Mouse (Mus musculus): ENCODE results near the gene Mast4.
A peak's percentile ranks its signal among the peaks of the same experiment; 100 is the strongest.

Gene Mast4

DNA sequence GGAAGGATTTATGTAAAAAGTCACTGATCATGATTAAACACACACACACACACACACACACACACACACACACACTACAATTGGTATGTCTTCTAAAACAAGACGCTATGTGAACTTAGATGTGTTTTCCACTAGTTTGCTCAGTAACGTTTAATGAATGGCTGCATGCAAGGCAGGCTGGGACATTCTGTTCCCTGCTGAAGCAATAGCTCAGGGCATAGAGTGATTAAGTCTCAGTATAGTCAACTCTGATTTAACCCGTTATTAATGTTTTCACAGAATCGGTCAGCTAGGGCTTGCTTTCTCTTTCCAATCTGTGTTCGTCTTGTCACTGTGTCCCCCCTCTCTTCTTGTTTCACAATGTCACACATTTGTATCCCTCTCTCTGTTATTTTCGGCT is 558.8 kb downstream of the Mast4 start:
- DNase-seq, result no peak

DNA sequence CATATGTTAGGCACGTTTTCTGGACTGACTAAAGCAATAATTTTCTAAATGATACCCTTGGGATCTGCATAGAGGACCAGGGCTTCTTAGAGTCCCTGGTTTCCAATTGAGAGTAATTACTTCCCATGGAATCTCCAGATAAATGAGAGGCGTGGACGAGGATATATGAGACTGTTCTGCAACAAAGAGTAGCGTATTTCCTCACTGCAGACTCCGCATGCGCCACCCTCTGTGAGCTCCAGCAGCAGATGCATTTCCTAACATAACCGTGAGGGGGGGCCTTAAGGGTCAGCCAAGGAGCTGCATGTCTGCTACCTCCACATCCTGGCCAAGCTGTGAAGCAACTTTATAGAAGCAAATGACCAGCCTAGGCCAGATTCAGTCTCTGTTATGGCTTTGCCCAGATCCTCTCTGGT is 559.5 kb downstream of the Mast4 start:
- DNase-seq, result no peak

DNA sequence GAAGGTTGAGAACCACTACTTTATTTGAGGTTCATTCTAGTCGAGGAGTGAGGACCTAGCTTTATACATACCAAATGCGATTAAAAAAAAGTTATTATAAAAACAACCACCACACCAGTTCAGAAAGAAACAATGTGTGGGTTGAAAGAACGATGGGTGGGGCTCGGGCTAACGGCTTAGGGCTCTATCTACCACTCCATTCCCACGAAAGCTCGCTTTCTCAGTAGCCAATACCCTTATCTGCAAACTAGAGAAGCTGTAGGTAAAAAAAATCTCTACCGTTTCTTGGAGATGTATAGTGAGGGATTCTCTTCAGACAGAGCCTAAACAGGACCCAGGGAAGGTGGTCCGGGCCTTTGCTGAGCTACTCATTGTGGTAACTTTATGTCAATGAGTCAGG is 561.1 kb downstream of the Mast4 start:
- no peak for DNase-seq

DNA sequence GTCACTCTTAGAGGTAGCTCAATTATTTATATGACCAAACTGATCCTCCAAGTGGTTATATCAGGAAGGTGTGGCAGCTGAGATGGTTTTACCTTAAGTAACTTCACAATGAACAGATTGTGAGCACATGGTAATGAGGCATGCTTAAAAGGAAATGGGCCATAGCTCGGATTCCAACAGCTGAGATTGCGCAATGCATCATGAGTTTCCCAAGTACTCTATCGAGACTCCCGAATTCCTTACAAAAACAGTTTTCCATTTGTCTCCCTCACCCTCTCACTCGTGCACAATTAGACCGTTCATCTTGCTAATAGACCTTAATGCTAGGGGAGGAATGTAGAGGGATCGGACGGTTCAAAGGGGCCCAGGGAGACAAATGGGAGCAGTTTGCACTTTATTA is 564.1 kb downstream of the Mast4 start:
- no peak for DNase-seq

DNA sequence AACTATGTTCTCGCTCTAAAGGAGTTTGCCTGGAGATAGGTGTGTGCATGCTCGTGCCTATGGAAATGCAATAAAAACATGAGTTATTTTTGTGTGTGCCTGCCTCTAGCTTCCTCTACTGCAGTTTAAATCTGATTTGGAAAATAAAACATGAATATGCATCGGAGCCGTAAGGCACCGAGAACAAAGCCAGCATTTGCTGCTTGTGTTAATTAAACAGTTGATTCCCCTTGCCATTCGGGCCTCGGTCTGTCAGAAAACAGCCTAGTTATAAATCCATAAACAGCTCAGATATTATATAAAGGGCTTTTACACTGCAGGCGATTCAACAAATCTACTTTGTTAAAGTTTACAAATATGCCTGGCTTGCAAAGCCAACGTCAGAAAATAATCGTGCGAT is 565.8 kb downstream of the Mast4 start:
- no peak for DNase-seq

DNA sequence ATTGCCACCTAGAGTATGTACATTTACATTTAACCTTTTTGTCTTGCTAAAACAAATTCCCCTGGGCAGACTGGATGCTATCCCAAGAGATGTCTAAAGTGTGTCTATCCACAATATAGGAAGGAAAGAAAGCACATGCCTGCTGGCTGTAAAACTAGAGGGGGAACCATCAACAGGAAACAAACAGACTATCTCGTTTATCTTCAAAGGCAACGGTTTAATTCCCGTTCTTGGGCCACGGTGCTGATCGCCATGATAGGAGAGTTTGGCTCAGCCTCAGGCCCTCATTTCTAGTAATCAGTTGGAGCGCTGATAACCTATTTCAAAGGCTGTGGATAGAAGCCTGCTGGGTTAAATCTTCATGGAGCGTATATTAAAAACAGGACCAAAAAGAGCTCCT is 567.2 kb downstream of the Mast4 start:
- no peak for DNase-seq

DNA sequence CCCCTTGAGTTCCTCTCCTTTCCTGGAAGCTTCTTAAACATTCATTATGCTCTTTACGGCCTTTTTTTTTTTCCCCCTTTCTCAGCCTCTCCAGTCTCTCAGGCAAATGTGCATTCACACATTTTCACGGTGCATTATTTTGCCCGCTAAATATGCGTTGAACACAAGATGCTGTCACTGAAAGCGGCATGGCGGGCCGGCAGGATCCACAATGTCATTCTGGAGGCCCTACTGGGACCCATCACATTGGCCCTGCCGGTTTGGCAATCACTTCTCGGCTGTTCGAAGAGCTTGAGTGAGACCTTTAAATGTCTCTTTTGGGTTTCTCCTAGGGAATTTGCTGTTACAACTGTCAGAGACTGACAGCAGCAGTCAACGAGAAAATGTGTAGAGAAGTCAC is 569.1 kb downstream of the Mast4 start:
- no peak for DNase-seq

DNA sequence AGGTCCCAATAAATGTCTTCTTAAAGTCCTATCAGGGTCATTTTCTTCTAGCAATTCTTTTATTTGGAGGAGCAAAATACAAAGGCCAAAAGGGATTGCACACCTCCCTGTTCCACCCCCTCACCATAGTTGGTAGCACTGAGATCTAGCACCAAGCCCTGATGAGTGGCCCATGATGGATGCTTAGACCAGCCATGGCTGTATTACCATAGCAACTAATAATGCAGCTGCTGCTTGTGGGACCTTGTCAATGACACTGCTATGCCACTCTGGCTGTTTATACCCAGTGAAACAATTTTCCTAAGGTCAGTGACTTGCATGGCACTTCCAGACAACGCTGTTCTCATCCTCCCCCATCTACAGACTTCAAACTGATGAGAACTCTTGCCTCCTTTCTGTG is 570.1 kb downstream of the Mast4 start:
- DNase-seq, result no peak

DNA sequence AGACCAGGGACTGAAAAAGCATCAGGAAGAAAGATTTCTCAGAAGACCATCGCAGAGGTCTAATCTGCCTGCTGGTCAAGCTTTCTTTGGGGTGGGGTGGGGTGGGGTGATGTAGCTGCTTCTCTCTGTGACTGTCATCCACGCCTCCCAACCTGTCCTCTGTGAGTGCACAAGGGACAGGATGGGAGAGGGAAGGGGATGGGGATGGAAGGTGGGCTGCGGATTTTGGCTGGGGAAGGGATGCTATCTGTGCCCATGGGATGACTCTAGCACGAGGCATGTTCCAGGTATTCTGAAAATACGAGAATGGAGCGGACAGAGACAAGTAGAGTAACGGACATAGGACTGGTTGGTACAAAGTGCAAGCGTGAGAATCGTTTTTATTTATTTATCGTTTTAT is 572.1 kb downstream of the Mast4 start:
- no peak for DNase-seq

DNA sequence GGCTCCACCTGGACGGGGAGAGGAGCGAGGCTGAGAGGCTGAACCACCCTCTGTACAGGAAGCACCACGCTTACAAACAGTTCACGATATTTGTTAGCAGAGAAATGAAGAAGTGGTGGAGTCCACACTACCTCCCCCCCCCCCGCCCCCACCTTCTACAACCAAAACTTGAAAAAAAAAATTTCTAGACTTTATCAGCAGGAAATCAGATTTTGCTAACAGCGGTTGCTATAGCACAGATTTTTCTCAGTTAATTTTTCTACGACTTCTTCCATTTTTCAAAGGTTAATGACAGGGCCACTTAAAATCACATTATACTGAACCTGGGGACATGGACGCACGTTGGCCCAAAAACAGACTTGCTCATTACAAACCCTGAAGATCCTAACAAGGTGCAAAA is 572.9 kb downstream of the Mast4 start:
- DNase-seq, result no peak

DNA sequence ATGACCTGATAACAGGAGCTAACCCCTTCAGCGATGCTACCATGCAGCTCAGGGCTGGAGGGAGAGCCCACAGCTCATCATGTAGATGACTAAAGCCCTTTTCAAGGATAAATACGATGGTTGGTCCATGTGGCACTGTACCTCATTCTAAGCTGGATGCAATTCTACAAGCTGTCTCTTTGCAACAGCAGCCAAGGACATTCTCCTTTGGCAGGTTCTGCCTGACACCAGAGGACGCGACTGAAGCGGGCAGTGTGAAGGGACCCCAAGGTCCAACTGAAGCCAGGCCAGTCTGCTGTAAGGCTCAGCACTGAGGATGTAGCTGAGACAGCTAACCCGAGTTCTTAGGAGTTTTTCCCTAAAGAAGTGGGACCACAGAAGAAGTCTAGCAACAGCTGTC is 576.3 kb downstream of the Mast4 start:
- no peak for DNase-seq

DNA sequence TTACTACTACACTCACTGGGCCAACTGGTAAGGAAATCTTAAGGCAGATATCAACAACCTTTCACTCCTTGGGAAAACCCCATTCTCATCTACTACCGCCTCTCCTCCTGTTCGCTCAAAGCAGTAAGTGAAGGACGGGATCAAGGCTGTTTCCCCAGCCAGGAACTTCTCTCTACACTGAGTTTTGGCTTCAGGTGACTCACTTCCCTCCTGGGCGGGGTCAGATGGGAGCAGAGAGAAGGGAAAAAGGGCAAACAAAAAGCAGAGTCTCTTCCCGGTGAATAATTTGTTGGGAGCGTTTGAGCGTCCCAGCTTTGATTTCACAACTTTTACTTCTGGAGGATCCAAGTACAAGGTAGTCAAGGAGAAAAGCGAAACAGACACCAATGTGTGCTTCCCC is 578.2 kb downstream of the Mast4 start:
- DNase-seq, result no peak

DNA sequence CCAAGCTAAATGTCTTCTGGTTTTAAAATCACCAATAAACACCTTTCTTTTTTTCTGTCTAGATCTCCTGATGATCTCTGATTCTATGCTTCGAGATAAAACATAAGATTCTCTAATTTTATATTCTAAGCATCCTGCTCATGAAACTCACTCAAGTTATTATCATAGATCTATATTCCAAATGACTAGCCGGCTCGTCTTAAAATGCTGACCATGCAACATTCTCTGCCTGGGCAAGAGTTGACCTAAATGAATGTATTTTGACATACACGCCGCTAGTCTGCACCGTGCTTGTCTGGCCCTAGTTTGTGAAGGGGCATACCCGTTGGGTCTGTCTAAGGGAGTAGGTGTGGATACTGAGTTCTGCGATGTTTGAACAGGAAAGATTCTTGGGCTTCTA is 579.2 kb downstream of the Mast4 start:
- DNase-seq, result no peak

DNA sequence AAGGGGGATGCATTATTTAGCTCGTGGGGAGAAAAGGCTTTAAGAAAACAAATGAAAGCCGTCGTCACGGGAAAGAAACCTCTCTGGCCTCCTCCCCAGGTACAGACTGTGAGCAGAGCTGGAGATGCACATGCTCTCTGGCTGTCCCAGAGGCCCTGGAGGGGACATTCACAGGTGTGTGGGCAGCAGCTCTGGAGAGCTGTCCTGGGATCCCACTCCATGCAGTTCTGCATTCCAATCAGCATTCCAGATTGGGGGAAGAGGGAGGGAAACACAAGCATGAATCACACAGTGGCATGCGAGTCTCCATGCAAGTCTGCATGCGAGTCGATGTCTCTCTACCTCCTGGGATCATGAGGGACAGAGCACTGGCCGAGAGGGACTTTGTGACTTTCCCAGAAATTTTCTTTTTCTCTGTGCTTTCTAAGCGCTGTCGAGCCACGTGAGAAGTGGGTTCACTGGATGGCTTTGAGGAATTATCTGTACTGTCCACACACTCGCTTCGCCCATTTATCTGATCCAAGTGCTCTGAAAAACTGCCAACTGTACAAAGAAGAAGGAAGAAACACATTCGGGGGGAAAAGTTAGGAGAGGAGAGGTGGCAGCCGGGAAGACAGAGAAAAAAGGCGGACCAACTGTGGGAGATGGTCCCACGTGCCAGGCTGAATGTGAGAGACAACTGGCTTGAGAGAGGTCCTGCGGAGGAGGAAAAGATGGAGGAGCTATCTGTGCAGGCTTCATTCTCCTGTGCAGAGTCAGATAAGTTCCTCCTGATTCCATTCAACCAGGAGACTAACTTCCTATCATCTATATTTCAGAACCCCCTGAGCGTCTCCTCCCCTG is 580.4 kb downstream of the Mast4 start:
- DNase-seq, result no peak

DNA sequence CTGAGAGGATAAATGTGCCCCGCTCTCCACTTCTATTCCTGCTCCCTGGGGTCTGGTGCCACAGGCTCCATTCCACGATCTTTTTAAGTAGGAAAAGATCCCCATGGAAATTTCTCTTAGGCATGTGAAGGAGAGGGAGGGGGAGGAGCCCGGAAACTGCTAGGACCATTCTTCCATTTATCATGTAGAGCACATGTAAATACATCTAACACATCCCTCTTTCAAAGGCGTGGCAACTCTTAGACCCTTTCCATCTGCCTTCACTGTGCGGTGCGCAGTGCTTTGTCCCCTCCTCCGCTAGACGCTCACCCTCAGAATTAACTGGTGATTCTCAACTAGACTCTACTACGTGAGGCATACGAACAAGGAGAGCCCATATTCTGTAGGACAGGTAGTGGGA is 584.4 kb downstream of the Mast4 start:
- DNase-seq, result no peak

DNA sequence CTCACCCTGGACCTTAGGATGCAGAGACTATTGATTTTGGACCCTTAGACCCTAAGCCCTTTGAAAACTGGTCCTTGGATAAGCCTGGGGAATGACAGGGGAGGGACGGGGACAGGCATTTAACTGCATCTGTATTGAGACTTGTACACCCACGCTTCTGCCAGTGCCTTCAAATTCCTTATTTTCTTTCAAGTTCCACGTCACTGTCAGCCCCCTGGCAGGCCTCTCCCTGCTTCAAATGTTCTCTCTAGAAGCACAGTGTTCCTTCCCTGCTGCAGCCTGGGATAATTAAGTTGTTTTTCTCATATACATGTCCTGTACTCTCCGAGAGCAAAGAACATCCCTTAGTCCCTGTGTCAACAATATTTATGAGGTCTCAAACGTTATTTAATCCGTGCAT is 585.1 kb downstream of the Mast4 start:
- DNase-seq, result no peak

DNA sequence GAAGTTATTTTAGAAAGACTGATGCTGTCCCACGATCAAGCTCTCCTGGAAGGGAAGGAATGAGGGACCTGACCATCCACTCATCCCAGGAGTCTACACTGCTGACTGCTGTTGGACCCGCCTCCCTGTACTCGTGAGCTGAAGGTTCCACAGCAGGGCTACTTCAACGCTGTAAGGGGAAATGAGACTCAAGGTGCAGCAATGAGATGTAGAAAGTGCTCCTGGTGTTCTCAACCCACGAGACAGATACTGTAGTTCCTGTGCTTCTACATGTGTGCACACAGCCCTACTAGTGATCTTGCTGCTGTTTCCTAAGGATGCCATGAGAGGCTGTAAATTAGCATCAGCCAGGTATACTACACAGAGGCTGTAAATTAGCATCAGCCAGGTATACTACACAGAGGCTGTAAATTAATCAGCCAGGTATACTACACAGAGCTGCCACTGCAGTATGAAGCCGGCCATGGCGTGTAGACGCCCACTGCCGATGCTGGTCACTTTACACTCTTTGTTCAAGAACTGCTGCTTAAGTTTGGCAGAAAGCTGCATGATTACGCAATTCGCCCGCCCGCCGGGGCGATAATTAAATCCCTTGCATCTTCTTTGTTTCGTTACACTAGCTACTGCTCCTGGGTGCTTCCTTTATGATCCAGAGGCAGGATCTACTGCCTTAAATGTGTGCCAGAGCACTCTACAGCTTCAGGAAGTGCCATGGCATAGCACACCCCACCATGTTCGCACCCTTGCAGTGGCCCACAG is 587.3 kb downstream of the Mast4 start:
- no peak for DNase-seq

DNA sequence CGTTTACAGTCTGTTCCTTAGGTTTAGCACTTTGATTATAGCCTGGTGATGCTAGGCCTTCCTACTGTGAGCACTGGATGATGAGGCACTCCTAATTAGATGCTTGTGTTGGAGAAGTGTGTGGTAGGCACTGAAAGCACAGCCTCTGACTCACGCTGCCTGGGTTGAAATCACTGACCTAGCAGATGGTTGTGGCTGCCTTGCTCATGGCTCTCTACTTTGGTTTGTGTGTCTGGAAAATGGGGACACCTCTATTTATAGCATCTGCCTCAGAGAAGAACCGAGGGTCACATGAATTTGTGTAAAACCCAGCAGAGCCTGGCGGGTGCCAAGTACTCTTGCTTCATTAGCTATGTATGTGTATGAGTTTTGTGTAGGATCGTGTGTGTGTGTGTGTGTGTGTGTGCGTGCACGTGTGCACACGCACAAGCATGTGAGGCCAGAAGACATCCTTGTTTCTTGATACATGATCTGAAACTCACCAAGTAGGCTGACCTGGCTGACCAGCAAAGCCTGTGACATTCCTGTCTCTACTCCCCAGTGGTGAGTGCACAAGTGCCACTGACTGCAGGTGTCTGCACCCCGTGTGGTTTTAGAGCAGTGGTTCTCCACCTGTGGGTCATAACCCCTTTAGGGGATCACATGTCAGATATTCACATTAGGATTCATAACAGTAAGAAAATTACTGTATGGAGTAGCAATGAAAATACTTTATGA is 588.5 kb downstream of the Mast4 start:
- DNase-seq, result no peak

DNA sequence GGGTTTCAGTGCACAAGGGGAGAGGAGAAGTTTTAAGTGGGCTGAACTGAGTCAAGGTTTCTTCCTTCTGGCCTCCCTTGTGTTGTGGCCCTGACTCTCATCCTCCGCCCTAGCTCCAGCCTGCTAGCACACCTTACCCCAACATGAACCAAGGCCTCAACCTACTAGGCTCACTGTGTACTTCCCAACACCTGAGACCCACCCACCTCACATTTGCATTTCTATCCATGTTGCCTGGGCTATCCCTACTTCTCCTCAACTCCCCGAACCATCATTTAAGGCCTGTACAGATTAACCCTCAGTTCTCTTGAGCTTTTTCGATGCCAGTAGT is 589.1 kb downstream of the Mast4 start:
- DNase-seq, result no peak

DNA sequence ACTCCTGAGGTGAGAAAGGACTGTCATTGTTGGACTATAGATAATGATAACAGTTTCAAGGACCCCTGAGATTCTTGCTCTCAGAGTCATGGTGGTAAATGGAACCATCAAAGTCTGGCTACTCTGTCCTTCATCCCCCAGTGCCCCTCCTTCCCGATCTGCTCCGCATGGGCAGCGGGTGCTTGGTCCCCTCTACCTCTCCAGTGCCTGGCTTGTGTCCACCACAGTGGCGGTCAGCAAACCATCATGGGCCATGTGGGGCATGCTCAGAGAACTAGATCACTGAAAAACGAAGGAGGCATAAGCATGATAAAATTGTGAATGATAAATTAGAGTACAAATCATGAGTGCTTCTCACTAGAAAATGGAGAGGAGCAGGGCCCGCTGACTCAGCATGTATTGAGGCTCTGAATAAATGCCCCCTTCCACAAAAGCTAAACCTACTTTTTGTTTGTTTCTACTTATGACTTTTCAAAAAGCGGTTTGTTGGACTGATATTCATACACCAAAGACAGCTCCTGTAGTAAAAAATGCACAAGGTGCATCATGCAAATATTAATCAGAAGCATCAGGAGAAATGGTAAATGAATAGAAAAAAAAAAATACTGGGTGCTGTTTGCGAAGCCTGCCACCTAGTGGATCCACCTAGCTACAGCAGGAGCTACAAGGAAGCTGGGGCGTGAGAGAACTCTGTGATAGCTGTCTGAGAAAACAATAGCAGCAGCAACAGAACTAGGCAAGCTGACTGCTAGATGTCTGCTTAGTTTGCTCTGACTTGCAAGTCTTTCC is 589.6 kb downstream of the Mast4 start:
- DNase-seq, result peak; percentile 55

DNA sequence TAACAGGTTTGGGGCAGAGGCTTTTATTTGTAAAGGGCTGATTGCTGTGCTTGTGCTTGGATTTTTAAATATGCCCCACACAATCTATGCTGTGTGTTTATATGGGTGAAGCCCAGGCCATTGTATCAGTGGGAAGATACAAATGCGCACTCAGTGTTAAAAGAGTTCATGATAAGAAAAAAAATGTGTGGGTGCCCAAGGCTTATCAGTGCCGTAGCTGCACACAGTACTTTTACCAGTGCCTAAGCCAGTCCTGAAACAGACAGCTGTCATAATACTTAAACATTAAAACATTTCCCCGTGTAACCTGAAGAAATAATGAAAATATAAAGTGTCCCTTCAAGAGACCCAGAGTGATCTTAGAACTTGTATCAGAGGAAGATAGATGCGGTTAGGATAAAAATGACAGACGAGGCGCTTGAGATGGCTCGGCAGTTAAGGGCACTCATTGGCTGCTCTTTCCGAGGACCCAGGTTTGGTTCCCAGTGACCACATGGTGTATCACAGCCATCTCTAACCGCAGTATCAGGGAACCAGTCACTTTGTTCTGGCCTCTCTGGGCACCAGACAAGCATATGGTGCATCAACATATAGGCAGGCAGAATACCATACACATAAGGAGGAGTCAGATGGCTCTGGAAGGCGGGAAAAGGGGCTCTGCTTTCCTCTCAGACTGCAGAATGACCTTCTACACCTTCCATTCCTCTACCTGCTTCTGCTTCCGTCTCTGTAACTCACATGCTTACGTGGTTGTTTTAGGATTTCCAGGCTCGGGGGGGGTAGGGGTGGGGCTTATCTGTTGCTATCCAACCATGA is 594.4 kb downstream of the Mast4 start:
- no peak for DNase-seq

DNA sequence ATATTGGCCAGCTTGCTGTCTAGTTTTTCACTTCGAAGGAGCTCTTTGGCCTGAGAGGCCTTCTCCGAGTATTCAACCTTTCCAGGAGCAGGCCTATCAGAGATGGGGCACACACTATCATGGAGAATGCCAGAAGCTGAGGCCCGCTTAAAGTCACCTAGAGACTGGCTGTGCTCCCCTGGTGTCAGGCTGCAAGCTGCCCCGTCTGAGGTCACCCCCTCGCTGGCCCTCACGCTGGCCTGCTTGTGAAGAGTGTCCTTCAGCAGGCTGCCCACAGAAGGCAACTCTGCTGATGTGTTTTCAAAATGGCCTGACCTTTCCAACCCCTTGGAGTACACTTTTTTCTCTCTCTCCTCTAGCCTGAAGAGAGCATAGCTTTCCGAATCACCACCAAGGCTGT is 596.5 kb downstream of the Mast4 start:
- no peak for DNase-seq

All from thymus, postnatal 14 days (tissue).